Mouse (Mus musculus): ENCODE measurements around the gene Ccdc157.

GRCm38 (mm10) chr11:4118081-4118921, 41.8 kb downstream of the Ccdc157 start:
- TF ChIP-seq CTCF (IDR thresholded peaks at IDR 0.05; ENCODE audit: borderline replicate concordance, insufficient read depth, low read length), result no peak
- peak; percentile 61 for TF ChIP-seq POLR2A (IDR thresholded peaks at IDR 0.05; ENCODE audit: low read depth, low read length)
